Mouse (Mus musculus) neural tube, embryonic 12.5 days (tissue): ENCODE data around the gene Cdh1. TPM values are rescaled to one million over a fixed set of nuclear protein-coding genes. Genes with fewer than 3 reads are reported as not detected.
A peak's percentile ranks its signal among the peaks of the same experiment; 100 is the strongest.

Source experiments
- ATAC-seq: fragments of 200-750 bp; cut with Nextera tagmentation; 2 replicates; pipeline ENCODE4 v1.8.0; 2017; ENCODE audit warnings: low read depth, mild to moderate bottlenecking, moderate TSS enrichment, moderate library complexity; ENCODE audit not compliant: low FRiP score
- H3K27ac ChIP-seq: fragments of 300-500 bp; sonication (generic); 2 replicates; pipeline ENCODE4 v1.5.1; 2016
- H3K27me3 ChIP-seq: fragments of 300-500 bp; sonication (generic); replicated peaks from 2 replicates; pipeline ENCODE4 v1.6.1; 2016; ENCODE audit warnings: mild to moderate bottlenecking
- H3K36me3 ChIP-seq: fragments of 300-500 bp; sonication (generic); 2 replicates; pipeline ENCODE4 v1.6.1; 2016; ENCODE audit warnings: mild to moderate bottlenecking
- H3K4me1 ChIP-seq: fragments of 300-500 bp; sonication (generic); 2 replicates; pipeline ENCODE4 v1.6.1; 2016
- H3K4me2 ChIP-seq: fragments of 300-500 bp; sonication (generic); replicated peaks from 2 replicates; pipeline ENCODE4 v1.6.1; 2016; ENCODE audit warnings: mild to moderate bottlenecking
- H3K4me3 ChIP-seq: fragments of 300-500 bp; sonication (generic); 2 replicates; pipeline ENCODE4 v1.5.1; 2016
- H3K9ac ChIP-seq: fragments of 300-500 bp; sonication (generic); 2 replicates; pipeline ENCODE4 v1.6.1; 2016; ENCODE audit warnings: mild to moderate bottlenecking
- H3K9me3 ChIP-seq: fragments of 300-500 bp; sonication (generic); 2 replicates; pipeline ENCODE4 v1.6.1; 2016; ENCODE audit warnings: mild to moderate bottlenecking
- WGBS: fragments of 180-500 bp; shearing (Covaris S2); methylation state at CpG from one replicate; pipeline ENCODE4 v1.1.7; 2016; 5-methylcytosine and 5-hydroxymethylcytosine counted together
- polyA plus RNA-seq: library from polyadenylated mRNA; unstranded; fragments of >200 nt; fragmentation: Nextera tagmentation; extraction: Ambion mirVana; gene quantifications from 2 replicates; pipeline ENCODE4 v1.2.1, GENCODE M21; 2016

The Cdh1 gene
- polyA plus RNA-seq, 1 experiment from 2014 or later, result 3.4 TPM

GRCm38 (mm10) chr8:106701360-106701759 lies 98.2 kb downstream of the Cdh1 start:
- Histone ChIP-seq H3K4me3 (no peak overlapping the region), H3K4me2 (no peak overlapping the region), H3K27ac (no peak overlapping the region), H3K9ac (no peak overlapping the region), H3K9me3 (no peaks in the 10 kb centered on the region), H3K4me1 (no peaks in the 10 kb centered on the region), H3K36me3 (peaks cover 28% of the 10 kb centered on the region), H3K27me3 (no peaks in the 10 kb centered on the region)
- 92% methylated on average over 3 of the region's 3 CpGs for WGBS
- ATAC-seq, result no peak

GRCm38 (mm10) chr8:106704199-106704900 lies 101.2 kb downstream of the Cdh1 start:
- H3K27ac ChIP-seq, result no peak overlapping the region
- H3K36me3 ChIP-seq, result peaks cover 12% of the 10 kb centered on the region
- ATAC-seq, result no peak
- no peaks in the 10 kb centered on the region for H3K27me3 ChIP-seq
- H3K4me1 ChIP-seq, result no peaks in the 10 kb centered on the region
- no peak overlapping the region for H3K4me2 ChIP-seq
- WGBS, result 89% methylated on average over 9 of the region's 9 CpGs
- H3K9me3 ChIP-seq, result no peaks in the 10 kb centered on the region
- H3K4me3 ChIP-seq, result no peak overlapping the region
- H3K9ac ChIP-seq, result no peak overlapping the region

GRCm38 (mm10) chr8:106704901-106705321 lies 101.8 kb downstream of the Cdh1 start:
- Histone ChIP-seq H3K27me3 (no peaks in the 10 kb centered on the region), H3K27ac (no peak overlapping the region), H3K9me3 (no peaks in the 10 kb centered on the region), H3K4me1 (no peaks in the 10 kb centered on the region), H3K36me3 (peaks cover 7% of the 10 kb centered on the region), H3K4me2 (no peak overlapping the region), H3K9ac (no peak overlapping the region), H3K4me3 (no peak overlapping the region)
- 67% methylated on average over 9 of the region's 9 CpGs for WGBS
- ATAC-seq, result no peak

- Histone ChIP-seq H3K9ac (no peak overlapping the region), H3K4me2 (no peak overlapping the region), H3K27ac (no peak overlapping the region), H3K27me3 (no peaks in the 10 kb centered on the region), H3K4me1 (no peaks in the 10 kb centered on the region), H3K36me3 (no peaks in the 10 kb centered on the region), H3K4me3 (no peak overlapping the region), H3K9me3 (no peaks in the 10 kb centered on the region)
- ATAC-seq, result no peak
- WGBS, result 84% methylated on average over 6 of the region's 6 CpGs
These were observed 103.0 kb downstream of the Cdh1 start for GRCm38 (mm10) chr8:106706194-106706593.

- 94% methylated on average over 2 of the region's 2 CpGs for WGBS
- H3K4me2 ChIP-seq, result no peak overlapping the region
- no peaks in the 10 kb centered on the region for H3K4me1 ChIP-seq
- H3K9ac ChIP-seq, result no peak overlapping the region
- H3K36me3 ChIP-seq, result no peaks in the 10 kb centered on the region; the same call in 1 of the 2 replicates
- H3K27ac ChIP-seq, result no peak overlapping the region
- no peaks in the 10 kb centered on the region for H3K27me3 ChIP-seq
- ATAC-seq, result no peak
- H3K9me3 ChIP-seq, result no peaks in the 10 kb centered on the region
- no peak overlapping the region for H3K4me3 ChIP-seq
These were observed 106.9 kb downstream of the Cdh1 start for GRCm38 (mm10) chr8:106710002-106710401.

GRCm38 (mm10) chr8:106712487-106712886 lies 109.3 kb downstream of the Cdh1 start:
- no peak overlapping the region for H3K9ac ChIP-seq
- H3K4me1 ChIP-seq, result no peaks in the 10 kb centered on the region
- no peak overlapping the region for H3K27ac ChIP-seq
- H3K36me3 ChIP-seq, result no peaks in the 10 kb centered on the region; the same call in 1 of the 2 replicates
- no peaks in the 10 kb centered on the region for H3K9me3 ChIP-seq
- H3K27me3 ChIP-seq, result no peaks in the 10 kb centered on the region
- no peak overlapping the region for H3K4me2 ChIP-seq
- WGBS, result 87% methylated on average over 3 of the region's 3 CpGs
- ATAC-seq, result no peak
- no peak overlapping the region for H3K4me3 ChIP-seq

- H3K9ac ChIP-seq, result no peak overlapping the region
- WGBS, result 81% methylated on average over 4 of the region's 4 CpGs
- no peaks in the 10 kb centered on the region for H3K9me3 ChIP-seq
These were observed 111.1 kb downstream of the Cdh1 start for GRCm38 (mm10) chr8:106714297-106714696.

GRCm38 (mm10) chr8:106718091-106718500 lies 114.9 kb downstream of the Cdh1 start:
- ATAC-seq, result 0 out of 2 replicates have a peak, but pooled peaks have one; percentile 37
- 29% methylated on average over 17 of the region's 17 CpGs for WGBS
- H3K36me3 ChIP-seq, result no peaks in the 10 kb centered on the region; the same call in 1 of the 2 replicates
- H3K27ac ChIP-seq, result no peak overlapping the region
- H3K4me3 ChIP-seq, result no peak overlapping the region
- H3K4me2 ChIP-seq, result peak overlapping the region; percentile 33
- H3K9ac ChIP-seq, result no peak overlapping the region
- no peaks in the 10 kb centered on the region for H3K4me1 ChIP-seq
- H3K27me3 ChIP-seq, result no peaks in the 10 kb centered on the region
- no peaks in the 10 kb centered on the region for H3K9me3 ChIP-seq

More at GRCm38 (mm10) chr8:106714297-106714696, 111.1 kb downstream of the Cdh1 start:
- Histone ChIP-seq H3K4me1 (no peaks in the 10 kb centered on the region), H3K4me3 (no peak overlapping the region), H3K36me3 (no peaks in the 10 kb centered on the region; the same call in 1 of the 2 replicates), H3K27me3 (no peaks in the 10 kb centered on the region), H3K27ac (no peak overlapping the region), H3K4me2 (no peak overlapping the region)
- no peak for ATAC-seq

Other genes starting within 250 kb of the Cdh1 start
- gene Zfp90, start 188.0 kb upstream of the Cdh1 start, polyA plus RNA-seq, result 32.3 and 32.7 TPM in 2 replicates
- not detected in 2 replicates for gene 6030452D12Rik, start 102.8 kb upstream of the Cdh1 start, polyA plus RNA-seq
- gene Cdh3, start 92.5 kb upstream of the Cdh1 start, polyA plus RNA-seq, result 6.0 and 6.5 TPM in 2 replicates
- gene Gm10073, start 29.9 kb upstream of the Cdh1 start, polyA plus RNA-seq, result 2.9 and 4.2 TPM in 2 replicates
- gene Tango6, start 79.7 kb downstream of the Cdh1 start, polyA plus RNA-seq, result 8.9 and 9.8 TPM in 2 replicates